Mouse (Mus musculus): Measurements from ENCODE around the gene Anks3. TPM values are rescaled to one million over a fixed set of nuclear protein-coding genes. Genes with fewer than 3 reads are reported as not detected.

The Anks3 gene
- polyA plus RNA-seq, 1 experiment = 12.0 TPM

DNA sequence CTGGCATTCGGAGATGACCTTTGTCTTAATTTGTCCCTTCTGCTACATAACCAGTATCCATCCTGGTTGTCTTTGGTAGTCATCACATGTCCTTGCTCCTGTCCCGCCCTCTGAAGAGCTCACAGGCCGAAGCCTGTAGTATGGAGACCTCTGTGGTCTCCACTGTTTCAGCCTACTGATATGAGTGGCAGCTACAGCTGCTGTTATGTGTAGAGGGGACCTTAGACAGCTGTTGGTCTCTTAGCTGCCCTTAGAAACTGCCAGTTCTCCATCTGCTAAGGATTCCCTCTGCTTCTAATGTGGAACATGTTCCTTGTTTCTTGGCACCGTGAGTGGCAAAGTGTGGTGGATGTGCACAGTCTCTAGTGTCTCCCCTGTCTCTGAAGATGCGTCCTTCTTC is 40.0 kb downstream of the Anks3 start:
- no peak overlapping the region for H3K4me3 ChIP-seq (ENCODE audit: insufficient read depth, low read depth, low read length)
- H3K27ac ChIP-seq (replicated peaks; ENCODE audit: low read depth, low read length) = no peak overlapping the region
- H3K4me1 ChIP-seq (ENCODE audit: control insufficient read depth, insufficient read depth, insufficient read length, low read length) = peaks cover 4% of the 10 kb centered on the region; the same call in 1 of the 2 replicates

GRCm38 (mm10) chr16:4922481-4922880 is 41.5 kb downstream of the Anks3 start:
- Histone ChIP-seq H3K4me3 (ENCODE audit: insufficient read depth, low read depth, low read length) (no peak overlapping the region), H3K4me1 (ENCODE audit: control insufficient read depth, insufficient read depth, insufficient read length, low read length) (peaks cover 4% of the 10 kb centered on the region; the same call in 1 of the 2 replicates), H3K27ac (replicated peaks; ENCODE audit: low read depth, low read length) (no peak overlapping the region)

- H3K27ac ChIP-seq (replicated peaks; ENCODE audit: low read depth, low read length) = peak overlapping the region; percentile 62
- no peak overlapping the region for H3K4me3 ChIP-seq (ENCODE audit: insufficient read depth, low read depth, low read length)
Measured at GRCm38 (mm10) chr16:4920556-4920955, 43.4 kb downstream of the Anks3 start.

DNA sequence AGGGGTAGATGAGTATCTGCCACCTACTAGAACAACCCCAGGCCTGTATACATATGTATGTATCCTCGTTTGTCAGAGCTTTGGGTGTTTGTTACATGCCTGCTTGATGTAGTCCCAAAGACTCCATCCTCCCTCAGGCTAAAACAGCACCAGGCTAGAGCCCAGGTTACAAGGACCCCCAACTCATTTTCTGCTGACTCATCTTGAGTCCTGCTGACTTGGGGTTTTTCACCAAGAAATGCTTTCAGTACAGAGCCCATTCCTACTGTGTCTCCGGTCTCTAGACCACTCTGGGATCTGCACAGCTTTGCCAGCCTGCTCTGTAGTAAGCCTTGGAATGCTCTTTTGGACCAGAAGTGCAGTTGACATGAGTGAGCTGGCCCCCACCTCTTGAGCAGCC is 47.4 kb downstream of the Anks3 start:
- Histone ChIP-seq H3K27ac (replicated peaks; ENCODE audit: low read depth, low read length) (no peak overlapping the region), H3K4me1 (ENCODE audit: control insufficient read depth, insufficient read depth, insufficient read length, low read length) (peaks cover 12% of the 10 kb centered on the region), H3K4me3 (ENCODE audit: insufficient read depth, low read depth, low read length) (no peak overlapping the region)

More at GRCm38 (mm10) chr16:4920556-4920955, 43.4 kb downstream of the Anks3 start:
- H3K4me1 ChIP-seq (ENCODE audit: control insufficient read depth, insufficient read depth, insufficient read length, low read length) = peaks cover 4% of the 10 kb centered on the region; the same call in 1 of the 2 replicates

DNA sequence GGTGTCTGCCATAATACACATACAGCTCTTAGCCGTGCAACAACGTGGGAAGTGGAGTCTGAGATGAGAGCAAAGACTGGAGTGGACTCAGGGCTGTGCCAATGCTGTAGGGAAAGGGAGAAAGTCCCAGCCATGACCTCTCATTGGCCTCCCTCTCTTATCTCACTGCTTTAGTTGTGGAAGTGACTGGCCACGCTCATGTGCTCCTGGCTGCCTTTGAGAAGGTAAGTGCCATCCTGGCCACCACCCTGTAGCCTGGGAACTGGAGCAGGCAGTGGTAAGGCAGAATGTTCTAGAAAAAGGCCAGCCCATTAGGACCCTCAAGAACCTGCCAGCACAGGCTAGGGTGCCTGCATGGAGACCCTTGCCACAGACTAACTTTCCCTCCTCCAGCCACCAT is 48.1 kb downstream of the Anks3 start:
- Histone ChIP-seq H3K4me1 (ENCODE audit: control insufficient read depth, insufficient read depth, insufficient read length, low read length) (peaks cover 12% of the 10 kb centered on the region), H3K27ac (replicated peaks; ENCODE audit: low read depth, low read length) (no peak overlapping the region), H3K4me3 (ENCODE audit: insufficient read depth, low read depth, low read length) (no peak overlapping the region)

DNA sequence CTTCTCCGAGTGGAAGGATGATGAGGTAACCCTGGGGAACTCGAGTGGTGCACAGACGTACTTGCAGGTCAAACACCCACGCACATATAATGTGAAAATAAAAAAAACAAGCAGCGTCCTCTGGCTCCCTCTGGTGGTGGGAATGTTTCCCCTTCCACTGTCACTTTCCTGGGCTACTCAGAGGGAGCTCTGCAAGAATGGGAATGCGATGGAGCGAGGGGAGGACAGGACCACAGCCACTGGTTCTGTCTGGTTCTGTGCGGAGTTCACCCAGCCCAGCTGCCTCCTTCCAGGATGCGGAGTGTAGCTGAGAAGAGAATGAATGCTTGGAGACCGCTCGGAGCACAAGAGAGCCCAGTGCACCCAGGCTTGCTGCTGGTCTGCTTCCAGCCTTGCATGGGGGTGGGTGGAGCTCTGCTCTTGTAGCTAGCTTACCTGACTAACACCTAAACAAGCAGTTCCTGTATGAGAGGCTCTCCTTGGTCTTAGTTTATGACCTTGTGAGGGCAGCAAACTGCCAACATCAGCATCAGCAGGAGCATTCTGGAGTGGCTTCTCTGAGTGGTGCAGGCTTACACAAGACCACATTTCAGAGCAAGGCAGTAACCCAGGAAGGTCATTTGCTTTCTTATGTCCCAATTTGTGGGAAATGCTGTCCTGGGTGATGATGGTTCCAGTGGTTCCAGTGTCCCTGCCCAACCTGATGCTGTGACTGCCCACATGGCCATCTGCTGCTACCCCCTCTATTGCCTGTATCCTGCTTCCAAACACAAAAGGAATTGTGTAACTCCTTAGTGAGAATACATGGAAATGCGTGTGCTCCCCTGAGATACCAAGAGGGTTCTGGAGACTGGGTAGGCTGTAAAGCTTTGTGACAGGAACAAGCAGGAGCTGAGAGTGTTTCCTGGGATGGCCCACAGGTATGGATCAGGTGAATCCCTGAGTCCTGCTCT is 49.9 kb downstream of the Anks3 start:
- H3K4me1 ChIP-seq (ENCODE audit: control insufficient read depth, insufficient read depth, insufficient read length, low read length) = peaks cover 8% of the 10 kb centered on the region
- no peak overlapping the region for H3K4me3 ChIP-seq (ENCODE audit: insufficient read depth, low read depth, low read length)
- peak overlapping the region; percentile 85 for H3K27ac ChIP-seq (replicated peaks; ENCODE audit: low read depth, low read length)

GRCm38 (mm10) chr16:4912907-4913782 is 50.9 kb downstream of the Anks3 start:
- no peak overlapping the region for H3K4me3 ChIP-seq (ENCODE audit: insufficient read depth, low read depth, low read length)
- H3K4me1 ChIP-seq (ENCODE audit: control insufficient read depth, insufficient read depth, insufficient read length, low read length) = peaks cover 8% of the 10 kb centered on the region
- H3K27ac ChIP-seq (replicated peaks; ENCODE audit: low read depth, low read length) = peak overlapping the region; percentile 85

DNA sequence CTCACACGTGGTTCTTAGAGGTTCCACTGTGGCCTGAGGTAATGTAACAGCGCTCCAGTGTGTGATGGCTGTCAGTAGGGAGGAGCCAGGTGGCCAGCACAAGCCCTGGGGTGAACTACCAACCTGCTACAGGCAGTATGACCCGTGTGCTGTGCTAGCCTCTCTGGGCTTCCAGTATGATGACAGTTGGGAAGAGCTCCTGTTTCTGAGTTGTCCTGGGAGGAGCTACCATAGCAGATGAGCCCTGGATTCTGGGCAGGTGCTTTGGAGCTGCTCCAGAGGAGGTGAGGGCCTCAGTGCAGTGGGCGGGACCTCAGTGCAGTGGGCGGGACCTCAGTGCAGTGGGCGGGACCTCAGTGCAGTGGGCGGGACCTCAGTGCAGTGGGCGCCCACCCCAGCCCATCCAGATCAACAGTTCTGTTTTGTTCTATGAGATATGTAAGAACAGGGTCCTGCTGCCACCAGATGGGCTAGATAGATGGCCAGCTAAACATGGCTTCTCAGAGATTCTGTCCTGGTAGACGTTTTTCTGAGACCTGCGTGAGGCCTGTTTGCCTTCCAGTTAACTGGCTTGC is 51.8 kb downstream of the Anks3 start:
- H3K4me3 ChIP-seq (ENCODE audit: insufficient read depth, low read depth, low read length) = no peak overlapping the region
- peak overlapping the region; percentile 85 for H3K27ac ChIP-seq (replicated peaks; ENCODE audit: low read depth, low read length)
- peaks cover 8% of the 10 kb centered on the region for H3K4me1 ChIP-seq (ENCODE audit: control insufficient read depth, insufficient read depth, insufficient read length, low read length)

DNA sequence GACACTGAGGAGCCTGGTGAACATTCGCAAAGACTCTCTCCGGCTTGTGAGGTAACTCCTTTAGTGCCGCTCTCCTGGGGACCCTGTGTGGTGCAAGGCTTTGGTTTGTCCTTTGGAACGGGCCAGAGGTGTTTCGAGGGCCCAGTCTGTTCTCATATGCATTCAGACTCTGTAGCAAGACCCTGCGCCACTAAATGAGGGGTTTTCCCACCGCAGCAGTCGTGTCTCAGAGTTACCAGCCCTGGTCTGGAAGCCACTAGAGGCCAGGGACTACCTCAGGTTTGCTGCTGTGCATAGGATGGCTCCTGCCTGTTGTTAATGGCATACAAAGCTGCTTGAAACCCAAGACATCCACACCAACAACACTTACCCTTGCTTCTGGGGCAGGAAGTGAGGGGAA is 53.2 kb downstream of the Anks3 start:
- H3K4me1 ChIP-seq (ENCODE audit: control insufficient read depth, insufficient read depth, insufficient read length, low read length) = peaks cover 18% of the 10 kb centered on the region
- no peak overlapping the region for H3K27ac ChIP-seq (replicated peaks; ENCODE audit: low read depth, low read length)
- no peak overlapping the region for H3K4me3 ChIP-seq (ENCODE audit: insufficient read depth, low read depth, low read length)

GRCm38 (mm10) chr16:4909745-4910144 is 54.3 kb downstream of the Anks3 start:
- H3K4me1 ChIP-seq (ENCODE audit: control insufficient read depth, insufficient read depth, insufficient read length, low read length) = peaks cover 25% of the 10 kb centered on the region
- no peak overlapping the region for H3K27ac ChIP-seq (replicated peaks; ENCODE audit: low read depth, low read length)
- H3K4me3 ChIP-seq (ENCODE audit: insufficient read depth, low read depth, low read length) = no peak overlapping the region

DNA sequence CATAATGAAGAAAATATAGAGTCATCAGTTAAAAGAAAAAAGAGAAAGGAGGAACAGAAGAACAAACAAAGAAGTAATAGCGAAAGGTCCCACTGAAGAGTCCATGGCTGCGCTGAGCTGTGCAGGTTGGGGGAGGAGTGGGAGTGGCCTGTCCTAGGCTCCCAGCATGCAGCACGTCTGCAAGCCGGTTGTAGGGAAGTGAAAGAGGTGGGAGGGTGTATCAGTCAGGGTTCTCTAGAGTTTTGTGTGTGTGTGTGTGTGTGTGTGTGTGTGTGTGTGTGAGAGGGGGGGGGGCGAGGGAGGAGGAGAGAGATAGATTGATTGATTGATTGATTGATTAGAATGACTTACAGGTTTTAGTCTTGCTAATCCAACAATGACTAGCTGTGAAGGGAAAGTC is 56.0 kb downstream of the Anks3 start:
- Histone ChIP-seq H3K4me3 (ENCODE audit: insufficient read depth, low read depth, low read length) (no peak overlapping the region), H3K27ac (replicated peaks; ENCODE audit: low read depth, low read length) (no peak overlapping the region), H3K4me1 (ENCODE audit: control insufficient read depth, insufficient read depth, insufficient read length, low read length) (peaks cover 28% of the 10 kb centered on the region)

DNA sequence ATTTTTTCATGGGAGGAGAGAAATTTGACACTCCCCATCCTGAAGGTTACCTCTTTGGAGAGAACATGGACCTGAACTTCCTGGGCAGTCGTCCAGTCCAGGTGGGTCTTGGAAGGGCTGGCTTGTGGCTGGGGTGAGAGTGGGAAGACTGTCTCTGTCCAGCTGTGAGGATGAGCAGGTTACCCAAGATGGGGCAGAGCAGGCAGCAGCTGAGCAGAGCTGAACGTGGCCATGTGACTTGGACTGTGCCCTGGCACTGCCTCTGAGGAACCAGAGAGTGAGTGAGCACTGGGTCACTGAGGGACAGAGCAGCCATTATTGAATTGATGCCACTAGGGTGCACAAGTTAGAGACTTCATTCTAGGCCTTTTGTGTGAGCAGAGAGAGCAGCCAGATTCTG is 56.6 kb downstream of the Anks3 start:
- Histone ChIP-seq H3K4me3 (ENCODE audit: insufficient read depth, low read depth, low read length) (no peak overlapping the region), H3K4me1 (ENCODE audit: control insufficient read depth, insufficient read depth, insufficient read length, low read length) (peaks cover 24% of the 10 kb centered on the region), H3K27ac (replicated peaks; ENCODE audit: low read depth, low read length) (no peak overlapping the region)

GRCm38 (mm10) chr16:4906559-4906958 is 57.4 kb downstream of the Anks3 start:
- Histone ChIP-seq H3K4me3 (ENCODE audit: insufficient read depth, low read depth, low read length) (no peak overlapping the region), H3K4me1 (ENCODE audit: control insufficient read depth, insufficient read depth, insufficient read length, low read length) (peaks cover 23% of the 10 kb centered on the region), H3K27ac (replicated peaks; ENCODE audit: low read depth, low read length) (no peak overlapping the region)

GRCm38 (mm10) chr16:4905591-4905990 is 58.4 kb downstream of the Anks3 start:
- Histone ChIP-seq H3K4me1 (ENCODE audit: control insufficient read depth, insufficient read depth, insufficient read length, low read length) (peaks cover 23% of the 10 kb centered on the region), H3K27ac (replicated peaks; ENCODE audit: low read depth, low read length) (no peak overlapping the region; the same call in 1 of the 2 replicates), H3K4me3 (ENCODE audit: insufficient read depth, low read depth, low read length) (no peak overlapping the region)

DNA sequence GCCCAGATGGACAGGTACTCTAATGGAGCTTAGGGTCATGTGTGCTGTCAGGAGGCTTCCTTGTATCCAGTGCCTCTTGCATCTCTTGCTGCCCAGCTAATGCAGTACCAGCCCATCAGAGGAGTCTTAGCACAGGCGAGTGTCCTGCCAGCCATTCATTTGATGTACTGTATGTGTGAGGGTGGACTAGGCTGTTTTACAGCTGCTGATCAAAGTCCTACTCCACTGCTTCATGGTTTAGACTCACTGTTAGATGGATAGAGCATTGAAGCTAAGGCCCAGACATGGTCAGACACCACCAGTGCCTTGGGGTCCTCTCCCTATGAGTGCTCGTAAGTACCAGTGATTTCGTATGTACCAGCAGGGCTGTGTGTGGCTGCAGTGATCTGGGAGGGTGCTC is 59.1 kb downstream of the Anks3 start:
- Histone ChIP-seq H3K4me3 (ENCODE audit: insufficient read depth, low read depth, low read length) (no peak overlapping the region), H3K27ac (replicated peaks; ENCODE audit: low read depth, low read length) (no peak overlapping the region), H3K4me1 (ENCODE audit: control insufficient read depth, insufficient read depth, insufficient read length, low read length) (peaks cover 23% of the 10 kb centered on the region)

All from brown adipose tissue, adult 24 weeks (tissue).